Mouse (Mus musculus) liver, embryonic 16.5 days (tissue): ENCODE measurements around the gene Esp8. TPM values are rescaled to one million over a fixed set of nuclear protein-coding genes. Genes with fewer than 3 reads are reported as not detected.
"Not testable (repeated sequence)": the region's sequence is repeated elsewhere in the genome, so short reads cannot be mapped to it uniquely, and the experiment has no call there.

Experiments
- ATAC-seq: fragments of 200-750 bp; cut with Nextera tagmentation; 2 replicates; pipeline ENCODE4 v1.8.0; 2017; ENCODE audit warnings: low read depth, mild to moderate bottlenecking, moderate number of reproducible peaks, moderate library complexity
- H3K27ac ChIP-seq: fragments of 300-500 bp; sonication (generic); 2 replicates; pipeline ENCODE4 v1.5.1; 2014; ENCODE audit warnings: mild to moderate bottlenecking, low read length
- H3K27me3 ChIP-seq: fragments of 300-500 bp; sonication (generic); 2 replicates; pipeline ENCODE4 v1.6.1; 2014; ENCODE audit warnings: low read depth, low read length, mixed read lengths; ENCODE audit not compliant: control insufficient read depth, insufficient read depth
- H3K36me3 ChIP-seq: fragments of 300-500 bp; sonication (generic); 2 replicates; pipeline ENCODE4 v1.6.1; 2014; ENCODE audit warnings: mild to moderate bottlenecking; ENCODE audit not compliant: control insufficient read depth, insufficient read depth
- H3K4me1 ChIP-seq: fragments of 300-500 bp; sonication (generic); 2 replicates; pipeline ENCODE4 v1.6.1; 2014; ENCODE audit warnings: low read depth, low read length, mixed read lengths; ENCODE audit not compliant: control insufficient read depth
- H3K4me2 ChIP-seq: fragments of 300-500 bp; sonication (generic); 2 replicates; pipeline ENCODE4 v1.6.1; 2014; ENCODE audit warnings: low read depth, low read length, mixed read lengths
- H3K4me3 ChIP-seq: fragments of 300-500 bp; sonication (generic); 2 replicates; pipeline ENCODE4 v1.5.1; 2014; ENCODE audit warnings: low read depth, mild to moderate bottlenecking, low read length
- H3K9ac ChIP-seq: fragments of 300-500 bp; sonication (generic); 2 replicates; pipeline ENCODE4 v1.6.1; 2014; ENCODE audit warnings: low read depth, low read length
- H3K9me3 ChIP-seq: fragments of 300-500 bp; sonication (generic); replicated peaks from 2 replicates; pipeline ENCODE4 v1.6.1; 2016; ENCODE audit warnings: low read length; ENCODE audit not compliant: control insufficient read depth
- WGBS: fragments of 180-500 bp; shearing (Covaris S2); extraction: QIAGEN DNeasy Blood & Tissue Kit; methylation state at CpG from one replicate; pipeline ENCODE4 v1.1.7; 2014; ENCODE audit not compliant: insufficient replicate concordance; 5-methylcytosine and 5-hydroxymethylcytosine counted together
- polyA plus RNA-seq: library from polyadenylated mRNA; unstranded; fragments of >200 nt; fragmentation: Nextera tagmentation; extraction: Ambion mirVana; gene quantifications from 2 replicates; pipeline ENCODE4 v1.2.1, GENCODE M21; 2015

Gene Esp8
- not detected in 2 replicates for polyA plus RNA-seq

- H3K4me3 ChIP-seq, result no peak within 1 kb of the TSS
- no peak within 1 kb of the TSS for H3K9ac ChIP-seq
- H3K9me3 ChIP-seq, result no peaks in the 10 kb centered on the region
- H3K36me3 ChIP-seq, result no peaks in the 10 kb centered on the region
- no peak for ATAC-seq
- H3K27me3 ChIP-seq, result no peaks in the 10 kb centered on the region
- no peaks in the 10 kb centered on the region for H3K4me1 ChIP-seq
- 48% methylated on average over 3 of the region's 3 CpGs for WGBS
- H3K27ac ChIP-seq, result no peak within 1 kb of the TSS
- H3K4me2 ChIP-seq, result no peak within 1 kb of the TSS
Measured at GRCm38 (mm10) chr17:40519818-40520217, at the start of gene Esp8. Gene Esp8, plus strand, starts transcription at chr17:40520022.

- ATAC-seq, H3K36me3 ChIP-seq, H3K9me3 ChIP-seq, H3K4me1 ChIP-seq, H3K27ac ChIP-seq, H3K4me3 ChIP-seq, H3K9ac ChIP-seq, H3K27me3 ChIP-seq, H3K4me2 ChIP-seq: not testable (repeated sequence)
- WGBS, result 61% methylated on average over 10 of the region's 10 CpGs
Measured at GRCm38 (mm10) chr17:40483566-40483965, 36.3 kb upstream of the Esp8 start.

GRCm38 (mm10) chr17:40495468-40496185 lies 24.2 kb upstream of the Esp8 start:
- not testable (repeated sequence) for H3K9ac ChIP-seq, H3K4me3 ChIP-seq, H3K27ac ChIP-seq, H3K9me3 ChIP-seq, H3K36me3 ChIP-seq, ATAC-seq, H3K4me2 ChIP-seq, H3K27me3 ChIP-seq, H3K4me1 ChIP-seq
- 52% methylated on average over 4 of the region's 4 CpGs for WGBS

GRCm38 (mm10) chr17:40529813-40530212 lies 10.0 kb downstream of the Esp8 start:
- H3K4me3 ChIP-seq, result no peak overlapping the region
- no peak overlapping the region for H3K27ac ChIP-seq
- no peaks in the 10 kb centered on the region for H3K4me1 ChIP-seq
- no peaks in the 10 kb centered on the region for H3K27me3 ChIP-seq
- no peak overlapping the region for H3K4me2 ChIP-seq
- ATAC-seq, result no peak
- H3K9me3 ChIP-seq, result no peaks in the 10 kb centered on the region
- H3K36me3 ChIP-seq, result no peaks in the 10 kb centered on the region
- WGBS, result 58% methylated on average over 3 of the region's 3 CpGs
- H3K9ac ChIP-seq, result no peak overlapping the region

- Histone ChIP-seq H3K9ac (no peak overlapping the region), H3K27ac (no peak overlapping the region), H3K4me2 (no peak overlapping the region), H3K27me3 (no peaks in the 10 kb centered on the region), H3K4me3 (no peak overlapping the region), H3K4me1 (no peaks in the 10 kb centered on the region), H3K9me3 (no peaks in the 10 kb centered on the region), H3K36me3 (no peaks in the 10 kb centered on the region)
- WGBS, result 68% methylated on average over 1 of the region's 1 CpGs
- no peak for ATAC-seq
Measured at GRCm38 (mm10) chr17:40531147-40531546, 11.3 kb downstream of the Esp8 start.

GRCm38 (mm10) chr17:40547005-40547404 lies 27.2 kb downstream of the Esp8 start:
- H3K4me1 ChIP-seq, H3K9ac ChIP-seq, H3K27me3 ChIP-seq, H3K4me3 ChIP-seq, H3K9me3 ChIP-seq, H3K27ac ChIP-seq, H3K4me2 ChIP-seq, H3K36me3 ChIP-seq, ATAC-seq: not testable (repeated sequence)
- WGBS, result 50% methylated on average over 5 of the region's 5 CpGs

GRCm38 (mm10) chr17:40553470-40553869 lies 33.6 kb downstream of the Esp8 start:
- Histone ChIP-seq H3K9me3 (no peaks in the 10 kb centered on the region), H3K9ac (no peak overlapping the region), H3K27me3 (no peaks in the 10 kb centered on the region), H3K36me3 (no peaks in the 10 kb centered on the region), H3K4me2 (no peak overlapping the region), H3K27ac (no peak overlapping the region), H3K4me3 (no peak overlapping the region), H3K4me1 (no peaks in the 10 kb centered on the region)
- ATAC-seq, result no peak
- WGBS, result 63% methylated on average over 1 of the region's 1 CpGs

- Histone ChIP-seq H3K9me3 (no peaks in the 10 kb centered on the region), H3K27me3 (no peaks in the 10 kb centered on the region), H3K27ac (no peak within 1 kb of the TSS), H3K9ac (no peak within 1 kb of the TSS), H3K4me2 (no peak within 1 kb of the TSS), H3K4me1 (no peaks in the 10 kb centered on the region), H3K36me3 (no peaks in the 10 kb centered on the region), H3K4me3 (no peak within 1 kb of the TSS)
- ATAC-seq, result no peak
- WGBS, result 62% methylated on average over 5 of the region's 5 CpGs
Measured at GRCm38 (mm10) chr17:40561207-40561606, 41.4 kb downstream of the Esp8 start, which contains the start of gene Esp6. Gene Esp6, plus strand, starts transcription at chr17:40561507.
